Mouse (Mus musculus) heart, postnatal 25 days (tissue): ENCODE results near the gene Nudt1. TPM values are rescaled to one million over a fixed set of nuclear protein-coding genes. Genes with fewer than 3 reads are reported as not detected.

ENCODE experiments used
- DNase-seq: peaks from one replicate; pipeline ENCODE4 v3.0.0; 2022; ENCODE audit warnings: low spot score
- intact Hi-C: fragments of 180-260 bp; cut with DNase I; formaldehyde crosslinking; loops from one replicate; pipeline ENCODE4 v1.15.1; 2025
- total RNA-seq, 2 experiments: library from RNA; stranded (reverse); gene quantifications; 2 replicates each; pipeline ENCODE4 v1.2.3; 2021

The Nudt1 gene
- 10 to 100 TPM in 1 of 2 experiments, 1 to 10 TPM in 1; 9.5 to 11.2 TPM for total RNA-seq

- intact Hi-C loops = no loop called here
- peak; percentile 91 for DNase-seq
These were observed at the start of gene Nudt1, which contains the start of gene Mad1l1 for GRCm38 (mm10) chr5:140321042-140321755. Gene Nudt1 (plus strand): TSS chr5:140321656. Gene Mad1l1 (minus strand): TSS chr5:140321552.

GRCm38 (mm10) chr5:140276779-140277178, 44.7 kb upstream of the Nudt1 start:
- intact Hi-C loops = no loop called here
- DNase-seq = no peak

GRCm38 (mm10) chr5:140280205-140280604, 41.3 kb upstream of the Nudt1 start:
- intact Hi-C loops = no loop called here
- no peak for DNase-seq

GRCm38 (mm10) chr5:140282376-140282775, 39.1 kb upstream of the Nudt1 start:
- DNase-seq = no peak
- intact Hi-C loops = no loop called here

- intact Hi-C loops = no loop called here
These were observed 38.6 kb upstream of the Nudt1 start for GRCm38 (mm10) chr5:140282900-140283299.

DNA sequence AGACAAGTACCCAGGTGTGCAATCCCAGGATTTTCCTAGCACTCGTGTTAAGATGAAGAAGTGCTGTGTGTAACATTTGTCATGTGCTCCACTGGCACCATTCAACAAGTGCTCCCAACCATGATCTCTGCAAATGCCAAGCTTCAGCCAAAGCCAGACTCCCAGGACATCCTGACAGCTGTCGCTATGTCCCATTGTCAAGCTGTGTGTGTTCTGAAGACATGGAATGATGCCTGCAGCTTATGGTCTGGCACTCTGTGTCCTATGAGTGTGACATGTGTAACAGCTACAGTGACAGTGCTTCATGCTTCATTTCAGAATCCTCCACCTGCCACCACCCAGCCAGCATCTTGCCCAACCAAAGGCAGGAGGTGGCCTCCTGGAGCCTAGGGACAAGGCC, 37.4 kb upstream of the Nudt1 start:
- intact Hi-C loops = no loop called here
- DNase-seq = no peak

More at GRCm38 (mm10) chr5:140282900-140283299, 38.6 kb upstream of the Nudt1 start:
- no peak for DNase-seq

GRCm38 (mm10) chr5:140284761-140285160, 36.7 kb upstream of the Nudt1 start:
- DNase-seq = no peak
- intact Hi-C loops = no loop called here

DNA sequence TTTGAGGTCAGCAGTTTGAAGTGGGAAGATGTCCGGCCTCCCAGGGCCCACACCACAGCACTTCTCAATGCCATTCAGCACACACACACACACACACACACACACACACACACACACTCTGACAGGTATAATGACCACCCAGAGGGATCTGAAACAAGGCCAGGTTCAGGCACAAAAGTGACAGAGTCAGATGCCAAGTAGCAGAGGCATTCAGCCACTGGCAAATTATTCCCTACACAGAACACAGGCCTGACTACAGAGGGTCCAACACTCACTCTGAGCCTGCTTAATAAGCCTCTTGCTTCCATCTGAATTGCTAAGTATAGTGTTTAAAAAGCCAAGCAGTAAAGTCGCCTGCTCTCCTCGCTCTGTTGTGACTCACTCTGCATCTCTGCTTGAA, 33.2 kb upstream of the Nudt1 start:
- intact Hi-C loops = no loop called here

DNA sequence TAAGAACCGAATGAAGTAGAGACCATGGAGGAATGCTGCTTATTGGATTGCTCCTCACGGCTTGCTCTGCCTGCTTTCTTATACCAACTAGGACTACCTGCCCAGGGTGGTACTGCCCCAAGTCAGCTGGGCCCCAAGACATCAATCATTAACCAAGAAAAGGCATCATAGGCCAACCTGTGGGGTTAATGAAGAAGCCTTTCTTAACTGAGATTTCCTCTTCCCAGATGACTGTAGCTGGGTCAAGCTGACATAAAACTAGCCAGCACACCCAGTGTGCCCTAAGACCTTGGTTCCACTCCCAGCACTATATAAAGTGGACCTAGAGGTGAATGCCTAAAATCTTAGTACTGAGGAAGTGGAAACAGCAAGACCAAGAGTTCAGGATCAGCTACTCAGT, 32.3 kb upstream of the Nudt1 start:
- intact Hi-C loops = no loop called here

More for the DNA sequence above, 33.2 kb upstream of the Nudt1 start:
- no peak for DNase-seq

GRCm38 (mm10) chr5:140292152-140292551, 29.3 kb upstream of the Nudt1 start:
- intact Hi-C loops = loop anchor here (1.0 to 5.0 kb wide), 3 partner anchors 95 to 454 kb away; partner anchors contain the start of gene Elfn1
- no peak for DNase-seq

More for the DNA sequence above, 32.3 kb upstream of the Nudt1 start:
- no peak for DNase-seq

DNA sequence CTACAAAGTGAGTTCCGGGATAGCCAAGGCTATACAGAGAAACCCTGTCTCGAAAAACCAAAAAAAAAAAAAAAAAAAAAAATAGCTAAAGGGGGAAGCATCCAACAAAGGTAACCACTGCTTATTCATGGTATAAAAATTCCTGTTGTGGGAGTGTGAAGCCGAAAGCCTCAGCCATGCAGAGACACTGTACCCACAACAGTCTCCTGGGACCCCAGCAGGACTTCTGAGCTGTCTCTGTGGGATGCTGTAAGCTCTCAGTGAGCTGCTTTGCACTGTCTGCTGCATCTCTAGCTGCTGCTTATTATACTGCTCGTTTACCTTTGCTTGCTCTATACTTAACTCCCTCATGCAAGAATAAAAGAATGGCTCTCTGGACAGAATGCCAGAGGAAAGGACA, 23.2 kb upstream of the Nudt1 start:
- intact Hi-C loops = no loop called here
- no peak for DNase-seq

DNA sequence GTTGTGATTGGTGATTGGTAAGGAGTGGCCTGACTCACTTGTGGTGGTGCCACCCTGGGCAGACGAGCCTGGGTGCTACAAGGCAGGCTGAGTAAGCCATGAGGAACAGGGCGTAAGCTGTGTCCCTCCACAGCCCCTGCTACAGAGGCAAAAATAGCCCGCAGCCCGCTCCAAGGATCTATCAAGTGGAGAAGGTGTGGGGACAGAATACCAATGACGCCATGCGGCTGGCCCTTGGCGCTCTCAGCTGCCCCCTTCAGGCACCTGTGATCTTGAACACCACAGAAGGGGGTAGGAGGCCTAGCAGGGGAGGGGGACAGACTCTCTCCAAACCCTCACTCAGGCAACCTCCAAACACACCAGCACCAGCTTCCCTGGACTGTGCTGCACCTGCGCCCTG, 15.4 kb upstream of the Nudt1 start:
- DNase-seq = peak; percentile 10
- intact Hi-C loops = no loop called here

GRCm38 (mm10) chr5:140307602-140308001, 13.9 kb upstream of the Nudt1 start:
- intact Hi-C loops = no loop called here
- no peak for DNase-seq

- intact Hi-C loops = no loop called here
- DNase-seq = no peak
These were observed 4.7 kb upstream of the Nudt1 start for GRCm38 (mm10) chr5:140316716-140317115.

- intact Hi-C loops = no loop called here
- no peak for DNase-seq
These were observed 510 bp downstream of the Nudt1 start for GRCm38 (mm10) chr5:140321756-140322575.

DNA sequence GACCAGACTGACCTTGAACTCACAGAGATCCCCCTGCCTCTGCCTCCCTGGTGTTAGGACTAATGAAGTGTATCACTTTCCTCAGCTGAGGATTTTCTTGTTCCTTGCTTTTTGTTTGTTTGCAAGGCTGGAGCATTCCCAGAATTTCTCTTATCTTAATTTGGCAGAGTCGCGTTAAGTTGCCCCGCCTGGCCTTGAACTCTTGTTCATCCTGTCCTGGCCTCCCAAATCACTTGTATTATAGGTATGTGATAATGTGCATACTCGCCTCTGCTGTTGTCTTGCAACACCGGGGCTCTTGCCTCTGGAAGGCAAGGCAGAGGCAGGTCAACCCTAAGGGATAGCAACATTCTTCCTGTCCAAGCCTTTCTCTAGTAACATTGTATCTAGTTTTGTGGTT, 2.6 kb downstream of the Nudt1 start:
- no peak for DNase-seq
- intact Hi-C loops = no loop called here

DNA sequence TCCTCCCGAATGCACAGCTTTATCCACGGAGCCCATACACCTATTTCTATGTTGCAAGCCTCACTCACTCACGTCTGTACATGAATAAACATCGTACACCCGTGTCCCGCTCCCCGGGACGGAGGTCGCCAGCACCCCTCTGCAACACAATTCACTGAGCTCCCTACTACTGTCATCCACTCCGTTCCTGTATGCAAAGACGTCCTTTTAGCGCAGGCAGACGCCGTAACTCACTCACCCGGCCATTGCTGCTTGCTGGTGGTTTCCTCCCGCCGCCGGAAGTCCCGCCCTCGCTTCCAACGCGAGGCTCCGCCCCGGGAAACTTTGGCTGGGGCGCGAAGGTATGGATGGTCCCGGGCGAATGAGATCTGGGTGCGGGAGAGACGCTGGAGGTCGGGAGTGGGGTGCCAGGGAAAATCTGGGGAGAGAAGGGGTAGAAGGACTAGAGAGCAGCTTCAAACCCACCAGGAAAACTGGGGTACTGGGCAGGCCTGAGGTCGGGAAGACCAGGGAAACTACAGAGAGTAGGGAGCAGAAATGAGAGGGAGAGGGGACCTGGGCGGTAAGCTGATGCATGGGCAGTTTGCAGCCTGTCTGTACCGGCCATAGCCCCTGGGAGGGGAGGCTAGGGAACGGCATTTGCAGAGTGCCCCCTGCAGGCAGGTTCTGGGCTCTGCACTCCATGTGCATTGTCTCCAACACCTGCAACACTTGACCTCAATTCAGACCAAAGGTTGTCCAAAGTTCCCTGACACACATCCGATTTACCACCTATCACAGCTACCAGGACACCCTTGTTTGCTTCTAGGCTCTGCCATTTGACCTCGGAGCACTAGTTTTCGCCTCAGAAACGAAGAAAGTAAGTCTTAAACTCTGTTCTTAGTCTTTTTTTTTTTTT, 10.4 kb downstream of the Nudt1 start, which contains the start of gene Mrm2:
Mrm2 (minus strand) TSS at position 284 of the 898 bp plus-strand sequence.
- peak; percentile 61 for DNase-seq

DNA sequence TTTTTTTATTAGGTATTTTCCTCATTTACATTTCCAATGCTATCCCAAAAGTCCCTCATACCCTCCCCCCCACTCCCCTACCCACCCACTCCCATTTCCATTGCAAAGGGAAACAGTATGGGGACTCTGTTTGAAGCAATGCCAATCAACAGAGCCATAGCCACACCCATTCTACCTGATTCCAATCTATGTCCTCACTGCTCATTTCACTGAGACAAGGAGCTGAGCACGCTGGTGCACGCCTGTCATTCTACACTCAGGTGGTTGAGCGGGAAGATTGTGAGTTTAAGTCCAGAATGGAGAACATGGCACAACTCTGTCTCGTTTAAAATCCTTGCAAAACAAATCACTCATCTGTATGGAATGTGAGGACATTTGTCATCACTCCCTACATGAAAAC, 11.1 kb downstream of the Nudt1 start:
- intact Hi-C loops = loop anchor here (5.0 kb wide), 1 partner anchor 80 kb away; no protein-coding TSS in a partner anchor
- DNase-seq = no peak

More for the DNA sequence above, 10.4 kb downstream of the Nudt1 start, which contains the start of gene Mrm2:
- intact Hi-C loops = loop anchor here (5.0 kb wide), 1 partner anchor 80 kb away; no protein-coding TSS in a partner anchor

DNA sequence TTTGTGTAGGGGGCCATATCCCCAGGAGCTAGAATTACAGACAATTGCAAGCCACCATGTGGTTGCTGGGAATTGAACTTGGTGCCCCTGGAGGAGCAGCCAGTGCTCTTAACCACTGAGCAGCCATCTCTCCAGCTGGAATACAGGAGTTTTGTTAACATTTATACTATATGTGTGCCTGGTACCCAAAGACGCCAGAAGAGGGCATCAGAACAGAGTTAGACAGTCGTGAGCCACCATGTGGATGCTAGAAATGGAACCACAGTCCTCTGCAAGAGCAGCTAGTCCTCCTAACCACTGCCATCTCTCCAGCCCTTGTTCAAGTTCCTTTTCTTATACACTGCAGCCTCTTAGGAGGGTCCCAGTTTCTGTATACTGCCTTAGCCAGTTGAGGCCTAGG, 12.2 kb downstream of the Nudt1 start:
- intact Hi-C loops = loop anchor here (2.0 to 5.0 kb wide), 2 partner anchors 79 to 495 kb away; no protein-coding TSS in a partner anchor
- DNase-seq = no peak

- intact Hi-C loops = loop anchor here (5.0 kb wide), 1 partner anchor 56 kb away; no protein-coding TSS in a partner anchor
- DNase-seq = no peak
These were observed 15.2 kb downstream of the Nudt1 start for GRCm38 (mm10) chr5:140336680-140337079.
